Mouse (Mus musculus) left cerebral cortex, adult 2 months (tissue): ENCODE data around the gene Lipc. TPM values are rescaled to one million over a fixed set of nuclear protein-coding genes. Genes with fewer than 3 reads are reported as not detected.

ENCODE experiments used
- DNase-seq, 2 experiments: peaks; one replicate each; pipeline ENCODE4 v3.0.0; 2021 to 2022; ENCODE audit warnings: low spot score in 2 of 2, mixed read lengths in 1 of 2; ENCODE audit errors: extremely low spot score in 1 of 2
- H3K27ac ChIP-seq: fragments of 200-600 bp; 2 replicates; pipeline ENCODE4 v1.8.1; 2022
- H3K4me3 ChIP-seq: fragments of 200-600 bp; 2 replicates; pipeline ENCODE4 v1.8.1; 2022
- CTCF ChIP-seq: fragments of 200-600 bp; IDR thresholded peaks from 2 replicates; pipeline ENCODE4 v1.8.1; 2022; ENCODE audit warnings: antibody characterized with exemption, mild to moderate bottlenecking, moderate library complexity
- intact Hi-C: fragments of 180-260 bp; cut with DNase I; formaldehyde crosslinking; loops from one replicate; pipeline ENCODE4 v1.15.1; 2025
- long read RNA-seq, 2 experiments: library from polyadenylated mRNA; stranded (forward); transcript quantifications; one replicate each; pipeline ENCODE4 v2.0.0; 2021; ENCODE audit warnings: borderline mapping rate in 2 of 2
- total RNA-seq, 2 experiments: library from RNA; stranded (reverse); gene quantifications; 2 replicates each; pipeline ENCODE4 v1.2.3; 2021

Lipc gene
- total RNA-seq, result under 1 TPM in 1 of 2 experiments, not detected in 1; 0.20 TPM
- long read RNA-seq, experiment 1, result 0 reads
- long read RNA-seq, experiment 2, result 0 reads

DNA sequence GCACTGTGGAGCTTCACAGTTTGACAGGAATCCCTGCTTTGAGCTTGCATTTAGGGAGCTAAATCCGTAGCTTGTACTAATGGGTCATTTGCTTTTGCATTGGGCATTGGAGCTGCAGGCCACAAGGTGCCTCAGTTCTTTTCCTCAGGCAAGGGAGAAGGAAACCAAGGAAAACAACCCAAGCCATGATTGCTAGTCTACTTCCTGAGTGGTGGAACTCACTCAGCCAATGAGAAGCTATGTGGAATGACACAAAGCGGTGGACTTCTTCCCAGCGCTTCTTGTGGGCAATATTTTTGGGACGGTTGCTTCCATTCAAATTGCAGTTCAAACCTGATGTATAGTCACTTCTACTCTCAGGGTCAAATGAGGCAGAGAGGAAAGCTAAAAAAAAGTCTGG, at the start of gene Lipc:
Gene Lipc (minus strand): TSS at position 101 of the 400 bp plus-strand sequence.
- no peak for TF ChIP-seq CTCF
- intact Hi-C loops, result no loop called here
- no peak for DNase-seq
- Histone ChIP-seq H3K27ac (no peak within 1 kb of the TSS), H3K4me3 (no peak within 1 kb of the TSS)

DNA sequence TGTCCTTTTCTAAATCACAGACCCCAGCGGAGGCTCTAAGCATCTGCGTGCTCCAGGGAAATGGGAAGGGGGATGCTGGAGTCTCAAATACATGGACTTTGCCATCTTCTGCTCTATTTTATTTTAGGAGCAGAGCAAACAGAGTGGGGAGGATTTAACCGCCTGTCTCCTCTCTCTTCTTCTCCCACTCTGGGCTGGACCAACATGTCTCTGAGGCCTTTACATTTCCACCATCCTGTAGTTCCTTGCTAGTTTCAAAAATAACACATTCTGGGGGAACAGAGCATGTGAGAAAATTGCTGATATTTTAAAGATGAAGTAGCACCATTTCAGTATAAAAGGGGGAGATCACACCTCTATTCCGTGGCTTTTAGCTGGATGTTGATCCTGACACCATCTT, 47.1 kb upstream of the Lipc start:
- DNase-seq, result no peak
- no peak overlapping the region for H3K4me3 ChIP-seq
- intact Hi-C loops, result loop anchor here (1.0 to 2.0 kb wide), 3 partner anchors 17 to 77 kb away; no protein-coding TSS in a partner anchor
- H3K27ac ChIP-seq, result peak overlapping the region; percentile 85
- no peak for TF ChIP-seq CTCF

DNA sequence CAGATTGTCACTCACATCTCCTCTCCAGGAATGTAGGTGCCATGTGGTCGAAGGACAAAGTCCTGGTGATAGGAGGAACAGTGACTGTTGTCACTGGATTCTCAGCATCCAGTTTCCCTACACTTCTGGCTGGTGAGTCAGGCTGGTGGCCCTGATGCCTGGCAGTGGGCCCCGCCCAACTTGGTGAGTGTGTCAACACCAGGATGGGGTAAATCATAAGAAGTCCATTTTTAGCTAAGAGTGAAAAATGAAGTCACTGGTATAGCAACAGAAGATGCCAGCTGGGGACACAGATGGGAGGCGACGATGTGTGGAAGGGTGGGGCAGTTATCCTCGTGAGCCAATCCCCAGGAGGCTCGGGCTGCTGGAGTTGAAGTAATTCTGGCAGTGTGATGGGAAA, 46.7 kb upstream of the Lipc start:
- H3K4me3 ChIP-seq, result no peak overlapping the region
- no peak for TF ChIP-seq CTCF
- H3K27ac ChIP-seq, result peak overlapping the region; percentile 85
- DNase-seq, result peak; percentile 68 to 77
- intact Hi-C loops, result loop anchor here (1.0 to 2.0 kb wide), 3 partner anchors 18 to 78 kb away; no protein-coding TSS in a partner anchor

DNA sequence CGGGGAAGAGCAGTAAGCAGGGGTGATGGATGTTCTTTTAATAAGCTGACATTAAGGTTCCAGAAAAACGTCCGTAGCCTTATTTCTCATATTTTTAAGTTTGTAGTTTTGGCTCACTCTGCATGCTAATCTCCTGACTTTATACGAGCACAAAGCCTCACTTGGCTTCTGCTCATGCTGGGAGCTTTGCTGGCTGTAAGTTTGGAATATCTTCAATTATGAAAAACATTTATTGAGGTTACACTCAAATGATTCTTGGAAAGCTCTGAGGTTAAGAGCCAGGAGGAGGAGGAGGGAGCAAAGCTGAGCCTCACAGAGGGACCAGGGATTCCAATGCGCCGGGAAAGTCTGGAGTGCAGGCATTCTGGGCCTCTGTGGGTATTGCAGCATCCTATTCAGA, 41.3 kb upstream of the Lipc start:
- H3K4me3 ChIP-seq, result no peak overlapping the region
- no peak for DNase-seq
- TF ChIP-seq CTCF, result no peak
- intact Hi-C loops, result no loop called here
- no peak overlapping the region for H3K27ac ChIP-seq

DNA sequence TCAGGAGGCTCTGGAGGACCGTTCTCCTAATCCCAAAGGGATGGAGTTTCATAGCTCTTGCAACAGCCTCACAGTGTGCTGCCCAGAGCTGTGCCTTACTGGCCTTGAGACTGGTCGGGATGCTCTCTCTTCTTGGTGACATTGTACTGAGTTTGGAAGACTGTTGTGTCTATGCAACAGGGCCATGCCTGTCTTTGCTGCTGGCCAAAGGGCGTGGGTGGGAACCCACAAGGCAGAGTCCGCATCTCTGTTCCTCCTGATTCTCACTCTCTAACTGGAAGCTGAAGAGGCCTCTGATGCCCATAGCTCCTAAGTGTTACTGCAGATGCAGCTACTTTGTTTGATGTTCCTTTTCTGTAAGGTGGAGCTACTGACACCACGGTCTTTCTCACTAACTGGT, 39.4 kb upstream of the Lipc start:
- Histone ChIP-seq H3K27ac (no peak overlapping the region), H3K4me3 (no peak overlapping the region)
- intact Hi-C loops, result no loop called here
- DNase-seq, result no peak
- no peak for TF ChIP-seq CTCF

DNA sequence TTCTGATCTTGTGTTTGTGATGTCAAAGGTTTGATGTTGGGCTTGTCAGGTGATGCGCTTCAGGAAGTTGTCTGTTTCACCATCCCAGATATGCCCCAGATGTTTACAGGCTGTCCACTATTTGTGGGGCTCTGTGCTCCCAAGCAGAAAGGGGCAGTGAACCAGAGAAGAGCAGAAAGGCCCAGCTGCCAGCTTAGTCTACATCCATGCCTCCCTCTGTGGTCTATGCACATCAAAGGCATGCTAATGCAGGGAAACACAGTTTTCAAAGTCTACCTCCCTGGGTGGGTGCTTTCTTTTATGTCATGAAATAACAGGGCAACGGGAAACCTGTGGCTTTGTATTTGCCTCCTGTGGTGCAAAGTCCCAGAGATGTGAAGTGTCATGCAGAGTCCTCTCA, 35.2 kb upstream of the Lipc start:
- Histone ChIP-seq H3K4me3 (no peak overlapping the region), H3K27ac (no peak overlapping the region)
- no peak for DNase-seq
- TF ChIP-seq CTCF, result no peak
- intact Hi-C loops, result no loop called here

DNA sequence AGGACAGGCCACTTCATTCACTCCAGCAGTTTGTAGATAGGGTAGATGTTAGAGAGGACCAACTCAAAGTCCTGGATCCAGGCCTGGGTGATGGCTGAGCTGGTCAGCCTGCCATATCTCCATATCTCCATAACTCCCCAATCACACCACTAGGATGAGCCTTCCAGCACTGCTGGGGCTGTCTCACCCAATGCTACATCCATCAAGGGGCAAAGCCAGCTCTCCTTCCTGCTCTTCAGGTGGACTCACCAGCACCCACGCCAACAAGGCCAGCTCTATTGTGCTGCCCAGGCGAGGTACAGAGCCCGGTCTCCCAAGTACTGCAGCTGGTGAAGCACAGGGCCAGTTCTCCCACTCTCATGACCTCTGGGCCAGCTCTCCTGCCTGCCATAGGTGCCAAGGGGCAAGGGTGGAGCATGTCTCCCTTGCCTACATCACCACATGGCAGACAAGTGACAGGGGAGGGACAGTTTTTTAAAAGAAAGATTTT, 31.0 kb upstream of the Lipc start:
- no peak for DNase-seq
- Histone ChIP-seq H3K4me3 (no peak overlapping the region), H3K27ac (no peak overlapping the region)
- intact Hi-C loops, result no loop called here
- TF ChIP-seq CTCF, result no peak

DNA sequence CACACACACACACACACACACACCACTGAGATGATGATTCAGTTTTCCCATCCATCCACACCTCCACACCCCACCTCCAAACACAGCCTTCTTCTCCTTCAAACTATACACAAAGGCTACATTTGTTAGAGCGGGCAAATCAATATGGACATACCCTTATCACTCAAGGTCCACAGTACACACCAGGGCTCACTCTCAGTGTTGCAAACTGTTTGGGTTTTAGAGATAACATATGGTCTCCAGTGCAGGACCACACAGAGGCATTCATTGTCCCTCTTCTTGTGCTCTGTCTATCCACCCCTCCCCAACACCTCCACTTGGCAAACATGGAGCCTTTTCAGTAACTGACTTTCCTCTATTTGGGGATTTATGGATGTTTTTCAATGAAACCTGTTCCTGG, 29.7 kb upstream of the Lipc start:
- no peak for DNase-seq
- no peak for TF ChIP-seq CTCF
- Histone ChIP-seq H3K27ac (no peak overlapping the region), H3K4me3 (no peak overlapping the region)
- intact Hi-C loops, result no loop called here

DNA sequence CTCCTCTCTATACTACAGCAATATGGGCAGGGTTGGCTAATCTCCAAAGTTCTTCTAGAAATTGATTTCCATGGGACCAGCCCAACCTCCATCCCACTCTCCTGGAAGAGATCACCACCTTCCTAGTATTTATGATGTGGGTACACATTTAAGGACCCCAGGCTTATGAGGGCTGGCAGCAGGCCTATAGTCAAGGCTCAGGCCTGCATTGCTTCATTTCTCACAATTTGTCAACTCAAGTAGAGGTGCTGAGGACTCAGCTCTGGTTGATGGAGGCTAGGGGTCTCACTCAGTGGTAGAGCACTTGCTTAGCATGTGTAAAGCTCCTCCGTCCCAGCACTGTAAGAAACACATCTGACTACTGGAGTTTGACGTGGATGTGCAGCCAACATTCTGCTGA, 27.6 kb upstream of the Lipc start:
- Histone ChIP-seq H3K4me3 (no peak overlapping the region), H3K27ac (no peak overlapping the region)
- TF ChIP-seq CTCF, result no peak
- no peak for DNase-seq
- intact Hi-C loops, result no loop called here

DNA sequence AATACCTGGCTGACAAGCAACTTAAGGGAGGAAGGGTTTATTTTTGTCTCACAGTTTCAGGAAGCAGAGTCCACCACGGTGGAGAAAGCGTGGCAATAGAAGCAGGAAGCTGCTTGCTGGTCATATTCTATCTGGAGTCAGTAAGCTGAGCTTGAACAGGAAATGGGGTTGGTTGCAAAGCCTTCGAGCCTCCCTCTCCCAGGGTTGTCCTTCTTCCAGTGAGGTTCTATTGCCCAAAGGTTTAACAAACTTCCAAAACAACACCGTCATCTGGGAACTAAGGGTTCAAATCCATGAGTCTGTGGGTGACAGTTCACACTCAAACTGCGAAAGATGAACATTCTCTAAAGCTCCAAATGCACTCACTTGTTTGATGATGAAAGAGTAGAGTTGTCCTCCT, 27.1 kb upstream of the Lipc start:
- no peak overlapping the region for H3K4me3 ChIP-seq
- intact Hi-C loops, result no loop called here
- H3K27ac ChIP-seq, result no peak overlapping the region
- DNase-seq, result no peak
- TF ChIP-seq CTCF, result no peak

DNA sequence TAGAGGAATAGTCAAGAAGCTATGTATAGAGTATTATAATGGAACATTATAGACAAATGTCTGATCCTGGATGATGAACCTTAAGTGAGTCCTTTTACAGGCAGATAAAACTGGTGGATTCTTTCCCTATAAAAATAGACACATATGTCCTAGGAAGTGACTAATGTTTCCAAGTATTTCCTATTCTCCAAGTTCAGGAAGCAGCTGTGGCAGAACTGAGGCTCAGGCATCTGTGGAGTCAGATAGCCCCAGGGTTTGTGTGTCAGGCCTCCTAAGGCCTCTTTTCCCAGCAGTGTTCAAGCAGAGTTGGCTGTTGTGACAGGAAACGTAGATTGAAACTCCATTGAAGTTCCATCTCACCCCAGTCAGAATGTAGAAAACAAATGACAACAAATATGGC, 25.4 kb upstream of the Lipc start:
- H3K4me3 ChIP-seq, result no peak overlapping the region
- no peak for DNase-seq
- TF ChIP-seq CTCF, result no peak
- H3K27ac ChIP-seq, result no peak overlapping the region
- intact Hi-C loops, result no loop called here

DNA sequence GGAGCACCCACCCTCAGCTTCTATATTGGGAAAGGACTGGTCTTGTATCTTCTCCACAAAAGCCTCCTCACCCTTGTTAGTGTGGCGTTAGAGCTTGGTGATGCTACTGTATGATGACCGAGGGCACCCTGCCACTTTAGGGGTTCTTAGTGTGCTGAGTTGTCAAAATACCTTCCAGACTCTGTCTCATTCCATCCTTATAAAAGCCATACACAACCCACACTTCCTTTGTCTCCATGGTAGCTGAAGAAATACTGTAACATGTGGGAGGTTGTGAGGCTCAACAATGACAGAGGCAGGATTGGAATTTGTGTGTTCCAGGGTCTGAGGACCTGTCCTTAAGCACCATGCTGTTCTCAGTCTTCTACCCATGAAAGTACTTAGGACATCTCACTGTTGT, 23.9 kb upstream of the Lipc start:
- Histone ChIP-seq H3K4me3 (no peak overlapping the region), H3K27ac (no peak overlapping the region)
- DNase-seq, result no peak
- intact Hi-C loops, result no loop called here
- TF ChIP-seq CTCF, result no peak

DNA sequence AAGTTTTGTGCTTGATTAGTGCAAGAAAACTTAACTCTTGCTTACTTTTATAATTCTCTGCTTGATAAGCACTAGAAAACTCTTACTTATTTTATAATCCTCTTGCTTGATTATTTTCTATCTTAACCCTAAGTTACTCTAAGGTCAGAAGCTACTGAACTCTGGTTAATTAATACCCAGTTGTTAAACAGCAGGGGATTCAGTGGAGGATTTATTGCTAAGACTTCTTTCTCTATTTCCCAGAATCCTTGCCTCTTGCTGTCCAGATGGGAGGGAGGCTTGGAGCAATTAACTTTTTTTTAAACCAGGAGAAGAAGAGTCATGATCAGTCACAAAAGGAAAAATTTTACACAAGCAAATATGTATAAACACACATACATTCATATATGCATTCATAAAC, 21.3 kb upstream of the Lipc start:
- Histone ChIP-seq H3K4me3 (no peak overlapping the region), H3K27ac (no peak overlapping the region)
- intact Hi-C loops, result no loop called here
- no peak for DNase-seq
- TF ChIP-seq CTCF, result no peak
